Mouse (Mus musculus): Measurements from ENCODE around the gene Itga7.
A peak's percentile ranks its signal among the peaks of the same experiment; 100 is the strongest.
"Not testable (repeated sequence)": the region's sequence is repeated elsewhere in the genome, so short reads cannot be mapped to it uniquely, and the experiment has no call there.

Gene Itga7

GRCm38 (mm10) chr10:128972841-128973240 is 39.2 kb downstream of the Itga7 start:
- no peak for TF ChIP-seq POU5F1 (IDR thresholded peaks at IDR 0.05; ENCODE audit: borderline replicate concordance, low read length)
- no peak for TF ChIP-seq CTCF (conservative IDR thresholded peaks at IDR 0.05; ENCODE audit: low read length)
- no peak for TF ChIP-seq NANOG (IDR thresholded peaks at IDR 0.05; ENCODE audit: borderline replicate concordance, low read length)
- no peak overlapping the region for H3K4me3 ChIP-seq (replicated peaks; ENCODE audit: low read length)
- H3K27me3 ChIP-seq (ENCODE audit: insufficient read depth, low read length): no peaks in the 10 kb centered on the region
- no peaks in the 10 kb centered on the region for H3K9me3 ChIP-seq (ENCODE audit: low read length)
- no peaks in the 10 kb centered on the region for H3K36me3 ChIP-seq (ENCODE audit: insufficient read depth, low read length)
- no peaks in the 10 kb centered on the region; the same call in 1 of the 2 replicates for H3K4me1 ChIP-seq (replicated peaks; ENCODE audit: low read depth, low read length)

DNA sequence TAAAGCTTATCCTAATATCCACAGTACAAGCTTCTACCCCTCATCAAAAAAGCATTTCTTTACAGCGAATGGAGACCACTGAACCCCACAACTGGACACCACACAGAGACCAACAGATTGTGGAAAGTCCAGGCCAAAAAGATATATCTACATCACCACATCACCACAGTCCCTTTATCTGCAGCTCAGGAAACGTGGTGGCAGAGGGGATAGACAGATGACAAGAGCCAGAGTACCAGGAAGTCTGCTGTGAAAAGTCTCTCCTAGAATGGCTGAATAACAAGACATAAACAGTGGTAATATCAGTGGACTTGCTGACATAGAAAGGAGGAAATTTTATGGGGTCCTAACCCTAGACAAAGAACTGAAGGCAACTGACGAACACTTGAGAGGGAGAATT is 42.8 kb downstream of the Itga7 start:
- no peaks in the 10 kb centered on the region for H3K36me3 ChIP-seq (ENCODE audit: insufficient read depth, low read length)
- peaks cover 11% of the 10 kb centered on the region for H3K4me1 ChIP-seq (replicated peaks; ENCODE audit: low read depth, low read length)
- H3K4me3 ChIP-seq (replicated peaks; ENCODE audit: low read length): no peak overlapping the region
- no peaks in the 10 kb centered on the region for H3K9me3 ChIP-seq (ENCODE audit: low read length)
- TF ChIP-seq CTCF (conservative IDR thresholded peaks at IDR 0.05; ENCODE audit: low read length): no peak
- H3K27me3 ChIP-seq (ENCODE audit: insufficient read depth, low read length): no peaks in the 10 kb centered on the region

GRCm38 (mm10) chr10:128977522-128978114 is 44.0 kb downstream of the Itga7 start:
- Histone ChIP-seq H3K27me3 (ENCODE audit: insufficient read depth, low read length) (no peaks in the 10 kb centered on the region), H3K9me3 (ENCODE audit: low read length) (no peaks in the 10 kb centered on the region), H3K4me1 (replicated peaks; ENCODE audit: low read depth, low read length) (peaks cover 17% of the 10 kb centered on the region), H3K4me3 (replicated peaks; ENCODE audit: low read length) (no peak overlapping the region), H3K36me3 (ENCODE audit: insufficient read depth, low read length) (no peaks in the 10 kb centered on the region)
- TF ChIP-seq CTCF (conservative IDR thresholded peaks at IDR 0.05; ENCODE audit: low read length): peak; percentile 38
- TF ChIP-seq POU5F1 (IDR thresholded peaks at IDR 0.05; ENCODE audit: borderline replicate concordance, low read length): no peak
- no peak for TF ChIP-seq NANOG (IDR thresholded peaks at IDR 0.05; ENCODE audit: borderline replicate concordance, low read length)

- H3K4me3 ChIP-seq (replicated peaks; ENCODE audit: low read length): no peak overlapping the region
- H3K9me3 ChIP-seq (ENCODE audit: low read length): no peaks in the 10 kb centered on the region
- no peaks in the 10 kb centered on the region for H3K27me3 ChIP-seq (ENCODE audit: insufficient read depth, low read length)
- H3K4me1 ChIP-seq (replicated peaks; ENCODE audit: low read depth, low read length): peaks cover 17% of the 10 kb centered on the region
- TF ChIP-seq NANOG (IDR thresholded peaks at IDR 0.05; ENCODE audit: borderline replicate concordance, low read length) (peak; percentile 22; the same call in 1 of the 2 replicates), CTCF (conservative IDR thresholded peaks at IDR 0.05; ENCODE audit: low read length) (no peak), POU5F1 (IDR thresholded peaks at IDR 0.05; ENCODE audit: borderline replicate concordance, low read length) (no peak)
- H3K36me3 ChIP-seq (ENCODE audit: insufficient read depth, low read length): no peaks in the 10 kb centered on the region
Measured at GRCm38 (mm10) chr10:128980644-128981365, 47.2 kb downstream of the Itga7 start.

DNA sequence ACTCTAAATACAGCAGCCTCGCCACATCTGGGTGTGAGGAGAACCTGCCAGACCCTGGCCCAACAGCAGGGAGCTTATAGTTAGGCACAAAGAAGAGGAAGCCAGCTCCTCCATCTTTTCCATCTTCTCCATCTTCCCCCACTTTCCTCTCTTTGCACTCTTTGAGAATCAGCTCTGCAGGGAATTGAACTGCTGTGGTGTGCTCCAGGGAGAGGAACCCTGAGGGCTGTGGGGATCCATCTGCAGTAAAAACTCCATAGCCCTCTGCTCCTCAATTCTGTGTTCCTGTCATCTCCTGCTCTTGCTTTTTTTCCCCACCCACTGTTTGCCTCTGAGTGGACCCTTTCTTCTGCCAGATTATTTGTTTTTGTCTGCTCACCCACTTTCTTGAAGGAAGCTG is 55.5 kb downstream of the Itga7 start, which contains the start of gene Olfr9:
Gene Olfr9, plus strand, starts transcription at position 301 of the 400 bp plus-strand sequence.
- not testable (repeated sequence) for H3K36me3 ChIP-seq (ENCODE audit: insufficient read depth, low read length); H3K27me3 ChIP-seq (ENCODE audit: insufficient read depth, low read length); H3K9me3 ChIP-seq (ENCODE audit: low read length); H3K4me1 ChIP-seq (replicated peaks; ENCODE audit: low read depth, low read length); H3K4me3 ChIP-seq (replicated peaks; ENCODE audit: low read length)

- H3K4me1 ChIP-seq (replicated peaks; ENCODE audit: low read depth, low read length); H3K27me3 ChIP-seq (ENCODE audit: insufficient read depth, low read length); H3K4me3 ChIP-seq (replicated peaks; ENCODE audit: low read length); H3K36me3 ChIP-seq (ENCODE audit: insufficient read depth, low read length); H3K9me3 ChIP-seq (ENCODE audit: low read length): not testable (repeated sequence)
Measured at GRCm38 (mm10) chr10:128990129-128990850, 56.7 kb downstream of the Itga7 start.

- TF ChIP-seq POU5F1 (IDR thresholded peaks at IDR 0.05; ENCODE audit: borderline replicate concordance, low read length) (no peak), CTCF (conservative IDR thresholded peaks at IDR 0.05; ENCODE audit: low read length) (no peak), NANOG (IDR thresholded peaks at IDR 0.05; ENCODE audit: borderline replicate concordance, low read length) (no peak)
- peaks cover 5% of the 10 kb centered on the region for H3K27me3 ChIP-seq (ENCODE audit: insufficient read depth, low read length)
- no peak overlapping the region for H3K4me3 ChIP-seq (replicated peaks; ENCODE audit: low read length)
- no peaks in the 10 kb centered on the region for H3K9me3 ChIP-seq (ENCODE audit: low read length)
- H3K4me1 ChIP-seq (replicated peaks; ENCODE audit: low read depth, low read length): no peaks in the 10 kb centered on the region
- H3K36me3 ChIP-seq (ENCODE audit: insufficient read depth, low read length): no peaks in the 10 kb centered on the region
Measured at GRCm38 (mm10) chr10:128990994-128991393, 57.4 kb downstream of the Itga7 start.

DNA sequence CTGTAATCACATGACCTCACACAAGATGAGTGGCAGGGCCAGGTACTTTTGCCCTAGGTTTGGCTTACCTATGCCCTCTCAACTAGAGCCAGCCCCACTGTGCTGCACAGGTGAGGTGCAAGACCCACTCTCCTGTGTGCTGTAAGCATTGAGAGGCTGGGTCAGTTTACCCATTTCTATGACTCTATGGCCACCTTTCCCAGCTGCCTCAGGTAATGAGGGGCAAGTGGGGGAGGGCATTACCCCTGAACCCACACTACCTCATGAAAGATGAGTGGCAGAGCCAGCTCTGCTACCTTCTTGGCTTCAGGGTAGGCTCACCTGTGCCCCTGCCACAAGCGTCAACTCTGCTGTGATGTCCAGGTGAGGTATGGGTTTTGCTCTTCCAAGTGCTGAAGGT is 62.2 kb downstream of the Itga7 start:
- H3K36me3 ChIP-seq (ENCODE audit: insufficient read depth, low read length): no peaks in the 10 kb centered on the region
- H3K4me1 ChIP-seq (replicated peaks; ENCODE audit: low read depth, low read length): no peaks in the 10 kb centered on the region
- no peaks in the 10 kb centered on the region for H3K9me3 ChIP-seq (ENCODE audit: low read length)
- H3K4me3 ChIP-seq (replicated peaks; ENCODE audit: low read length): no peak overlapping the region
- TF ChIP-seq NANOG (IDR thresholded peaks at IDR 0.05; ENCODE audit: borderline replicate concordance, low read length) (no peak), CTCF (conservative IDR thresholded peaks at IDR 0.05; ENCODE audit: low read length) (no peak), POU5F1 (IDR thresholded peaks at IDR 0.05; ENCODE audit: borderline replicate concordance, low read length) (no peak)
- no peaks in the 10 kb centered on the region for H3K27me3 ChIP-seq (ENCODE audit: insufficient read depth, low read length)
